Mouse (Mus musculus): ENCODE measurements around the gene Slc9b1. TPM values are rescaled to one million over a fixed set of nuclear protein-coding genes. Genes with fewer than 3 reads are reported as not detected.

The Slc9b1 gene
- polyA plus RNA-seq, 1 experiment, result not detected

DNA sequence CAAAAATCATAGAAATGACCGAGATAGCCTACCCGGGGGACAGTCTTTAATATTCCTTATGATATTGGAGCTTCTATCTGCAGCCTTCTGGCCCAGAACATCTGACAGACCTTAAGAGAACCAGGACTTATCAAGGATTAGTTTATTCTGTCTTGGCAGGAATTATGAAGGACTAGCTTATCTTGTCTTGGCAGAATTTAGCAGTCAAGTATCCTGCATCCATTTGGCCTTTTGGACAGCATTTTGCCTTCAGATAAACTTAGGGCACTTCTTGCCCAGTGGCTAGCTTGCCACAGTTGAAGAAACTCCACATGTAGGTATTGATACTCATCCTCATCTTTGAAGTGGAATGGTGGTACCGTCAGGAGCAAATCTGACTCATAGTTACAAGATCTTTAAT lies 4.0 kb downstream of the Slc9b1 start:
- Histone ChIP-seq H3K27me3 (ENCODE audit: control insufficient read depth, insufficient read depth, insufficient read length) (no peaks in the 10 kb centered on the region), H3K36me3 (ENCODE audit: control insufficient read depth, insufficient read depth) (no peaks in the 10 kb centered on the region), H3K79me2 (ENCODE audit: control insufficient read depth, insufficient read depth) (no peaks in the 10 kb centered on the region), H3ac (ENCODE audit: control insufficient read depth, insufficient read length, low read depth) (no peak overlapping the region), H3K79me3 (ENCODE audit: low read depth) (no peaks in the 10 kb centered on the region), H3K4me3 (ENCODE audit: insufficient read depth, poor library complexity, severe bottlenecking) (no peak overlapping the region)
- TF ChIP-seq USF1 (IDR thresholded peaks at IDR 0.05; ENCODE audit: low read depth) (no peak), MYOG (IDR thresholded peaks at IDR 0.05; ENCODE audit: control insufficient read depth, extremely low read depth, insufficient read length) (no peak), FOSL1 (IDR thresholded peaks at IDR 0.05; ENCODE audit: insufficient read depth, low read length, poor library complexity, severe bottlenecking) (no peak), CEBPB (IDR thresholded peaks at IDR 0.05; ENCODE audit: low read depth) (no peak), MAX (IDR thresholded peaks at IDR 0.05) (no peak), MYOD1 (IDR thresholded peaks at IDR 0.05; ENCODE audit: control insufficient read depth, insufficient read length, low read depth) (no peak), CTCF (IDR thresholded peaks at IDR 0.05; ENCODE audit: control insufficient read depth, insufficient read depth, insufficient read length) (no peak)

DNA sequence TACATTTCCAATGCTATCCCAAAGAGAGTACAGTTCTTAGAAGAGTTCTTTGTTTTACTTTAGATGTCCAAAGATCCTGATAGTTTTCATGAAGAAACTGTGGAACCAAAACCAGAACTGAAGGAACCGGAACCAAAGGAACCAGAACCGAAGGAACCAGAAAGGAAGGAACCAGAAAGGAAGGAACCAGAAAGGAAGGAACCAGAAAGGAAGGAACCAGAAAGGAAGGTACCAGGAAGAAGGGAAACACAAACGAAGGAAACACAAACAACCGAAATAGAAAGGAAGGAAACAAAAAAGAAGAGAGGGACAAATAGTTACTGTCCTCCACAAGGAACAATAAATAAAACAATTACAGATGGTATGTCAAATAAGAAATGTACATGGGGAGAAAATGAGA lies 9.6 kb downstream of the Slc9b1 start:
- Histone ChIP-seq H3ac (ENCODE audit: control insufficient read depth, insufficient read length, low read depth) (no peak overlapping the region), H3K4me3 (ENCODE audit: insufficient read depth, poor library complexity, severe bottlenecking) (no peak overlapping the region), H3K27me3 (ENCODE audit: control insufficient read depth, insufficient read depth, insufficient read length) (no peaks in the 10 kb centered on the region), H3K36me3 (ENCODE audit: control insufficient read depth, insufficient read depth) (no peaks in the 10 kb centered on the region), H3K79me2 (ENCODE audit: control insufficient read depth, insufficient read depth) (no peaks in the 10 kb centered on the region), H3K79me3 (ENCODE audit: low read depth) (no peaks in the 10 kb centered on the region)
- TF ChIP-seq CEBPB (IDR thresholded peaks at IDR 0.05; ENCODE audit: low read depth), result no peak
- no peak for TF ChIP-seq MYOD1 (IDR thresholded peaks at IDR 0.05; ENCODE audit: control insufficient read depth, insufficient read length, low read depth)
- TF ChIP-seq USF1 (IDR thresholded peaks at IDR 0.05; ENCODE audit: low read depth), result no peak
- no peak for TF ChIP-seq MYOG (IDR thresholded peaks at IDR 0.05; ENCODE audit: control insufficient read depth, extremely low read depth, insufficient read length)
- TF ChIP-seq FOSL1 (IDR thresholded peaks at IDR 0.05; ENCODE audit: insufficient read depth, low read length, poor library complexity, severe bottlenecking), result no peak
- no peak for TF ChIP-seq MAX (IDR thresholded peaks at IDR 0.05)
- no peak for TF ChIP-seq CTCF (IDR thresholded peaks at IDR 0.05; ENCODE audit: control insufficient read depth, insufficient read depth, insufficient read length)

DNA sequence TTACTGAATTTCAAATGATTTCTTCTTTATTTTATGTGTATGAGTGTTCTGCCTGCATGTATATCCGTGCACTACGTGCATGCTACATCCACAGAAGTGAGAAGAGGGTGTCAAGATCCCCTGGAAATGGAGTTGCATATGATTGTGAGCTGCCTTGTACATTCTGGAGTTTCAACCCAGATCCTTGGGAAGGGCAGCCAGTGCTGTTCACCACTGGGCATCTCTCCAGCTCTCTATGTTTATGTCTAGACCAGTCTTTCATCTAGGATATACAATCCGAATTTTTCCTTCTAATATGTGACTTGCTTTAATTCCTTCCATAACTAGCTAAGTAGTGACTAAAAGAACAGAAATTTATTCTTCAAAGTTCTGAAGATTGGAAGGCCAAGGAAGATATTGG lies 28.0 kb downstream of the Slc9b1 start:
- Histone ChIP-seq H3K79me2 (ENCODE audit: control insufficient read depth, insufficient read depth) (no peaks in the 10 kb centered on the region), H3ac (ENCODE audit: control insufficient read depth, insufficient read length, low read depth) (no peak overlapping the region), H3K36me3 (ENCODE audit: control insufficient read depth, insufficient read depth) (no peaks in the 10 kb centered on the region), H3K4me3 (ENCODE audit: insufficient read depth, poor library complexity, severe bottlenecking) (no peak overlapping the region), H3K79me3 (ENCODE audit: low read depth) (no peaks in the 10 kb centered on the region), H3K27me3 (ENCODE audit: control insufficient read depth, insufficient read depth, insufficient read length) (peaks cover 3% of the 10 kb centered on the region)
- TF ChIP-seq MAX (IDR thresholded peaks at IDR 0.05) (no peak), MYOG (IDR thresholded peaks at IDR 0.05; ENCODE audit: control insufficient read depth, extremely low read depth, insufficient read length) (no peak), CTCF (IDR thresholded peaks at IDR 0.05; ENCODE audit: control insufficient read depth, insufficient read depth, insufficient read length) (no peak), MYOD1 (IDR thresholded peaks at IDR 0.05; ENCODE audit: control insufficient read depth, insufficient read length, low read depth) (no peak), USF1 (IDR thresholded peaks at IDR 0.05; ENCODE audit: low read depth) (no peak), CEBPB (IDR thresholded peaks at IDR 0.05; ENCODE audit: low read depth) (no peak)

DNA sequence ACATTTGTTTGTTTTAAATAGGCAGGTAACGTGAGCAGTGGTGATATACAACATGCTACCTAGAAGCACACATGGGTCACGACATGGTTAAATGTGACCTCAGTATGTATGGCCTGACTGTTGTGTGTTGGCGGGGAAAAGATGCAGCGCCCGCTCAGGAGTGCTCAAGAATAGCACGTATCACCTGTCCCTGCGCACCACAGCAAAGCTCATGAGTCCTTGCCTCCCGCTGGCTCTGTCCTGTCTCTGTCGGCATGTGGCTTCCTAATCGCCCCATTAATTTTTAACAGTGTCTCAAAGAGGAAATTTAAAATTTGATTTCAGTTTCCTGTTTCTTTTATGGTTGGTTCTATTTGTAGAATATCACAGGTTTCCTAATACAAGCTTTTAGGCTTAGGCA lies 29.6 kb downstream of the Slc9b1 start:
- no peaks in the 10 kb centered on the region for H3K79me3 ChIP-seq (ENCODE audit: low read depth)
- no peak for TF ChIP-seq CEBPB (IDR thresholded peaks at IDR 0.05; ENCODE audit: low read depth)
- TF ChIP-seq FOSL1 (IDR thresholded peaks at IDR 0.05; ENCODE audit: insufficient read depth, low read length, poor library complexity, severe bottlenecking), result no peak
- no peak for TF ChIP-seq MYOG (IDR thresholded peaks at IDR 0.05; ENCODE audit: control insufficient read depth, extremely low read depth, insufficient read length)
- TF ChIP-seq USF1 (IDR thresholded peaks at IDR 0.05; ENCODE audit: low read depth), result no peak
- TF ChIP-seq CTCF (IDR thresholded peaks at IDR 0.05; ENCODE audit: control insufficient read depth, insufficient read depth, insufficient read length), result no peak
- no peak for TF ChIP-seq MYOD1 (IDR thresholded peaks at IDR 0.05; ENCODE audit: control insufficient read depth, insufficient read length, low read depth)
- TF ChIP-seq MAX (IDR thresholded peaks at IDR 0.05), result no peak
- no peak overlapping the region for H3ac ChIP-seq (ENCODE audit: control insufficient read depth, insufficient read length, low read depth)

DNA sequence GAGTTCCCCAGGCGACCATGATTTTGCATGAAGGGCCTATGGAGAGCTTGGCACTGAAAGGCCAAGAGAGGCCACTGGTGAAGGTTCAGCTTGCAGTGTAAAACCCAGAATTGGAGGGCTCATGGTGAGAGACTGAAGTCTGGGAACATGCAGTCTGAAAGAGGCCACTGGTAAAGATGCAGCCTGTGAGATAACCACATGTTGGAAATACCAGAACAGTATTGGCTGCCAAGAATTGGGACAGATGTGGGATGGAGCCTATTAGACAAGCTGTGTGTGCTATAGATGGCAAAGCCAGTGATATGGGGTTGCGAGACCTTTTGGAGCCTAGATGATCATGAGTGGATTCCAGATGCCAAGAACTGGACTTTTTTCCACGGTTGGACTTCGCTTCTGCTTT lies 32.0 kb downstream of the Slc9b1 start:
- Histone ChIP-seq H3K36me3 (ENCODE audit: control insufficient read depth, insufficient read depth) (no peaks in the 10 kb centered on the region), H3K79me2 (ENCODE audit: control insufficient read depth, insufficient read depth) (no peaks in the 10 kb centered on the region), H3K79me3 (ENCODE audit: low read depth) (no peaks in the 10 kb centered on the region), H3K27me3 (ENCODE audit: control insufficient read depth, insufficient read depth, insufficient read length) (peaks cover 3% of the 10 kb centered on the region), H3ac (ENCODE audit: control insufficient read depth, insufficient read length, low read depth) (no peak overlapping the region), H3K4me3 (ENCODE audit: insufficient read depth, poor library complexity, severe bottlenecking) (no peak overlapping the region)
- TF ChIP-seq CEBPB (IDR thresholded peaks at IDR 0.05; ENCODE audit: low read depth) (no peak), FOSL1 (IDR thresholded peaks at IDR 0.05; ENCODE audit: insufficient read depth, low read length, poor library complexity, severe bottlenecking) (no peak), USF1 (IDR thresholded peaks at IDR 0.05; ENCODE audit: low read depth) (no peak), MYOD1 (IDR thresholded peaks at IDR 0.05; ENCODE audit: control insufficient read depth, insufficient read length, low read depth) (no peak), MYOG (IDR thresholded peaks at IDR 0.05; ENCODE audit: control insufficient read depth, extremely low read depth, insufficient read length) (no peak), MAX (IDR thresholded peaks at IDR 0.05) (no peak), CTCF (IDR thresholded peaks at IDR 0.05; ENCODE audit: control insufficient read depth, insufficient read depth, insufficient read length) (no peak)

More for the DNA sequence above, 29.6 kb downstream of the Slc9b1 start:
- Histone ChIP-seq H3K36me3 (ENCODE audit: control insufficient read depth, insufficient read depth) (no peaks in the 10 kb centered on the region), H3K4me3 (ENCODE audit: insufficient read depth, poor library complexity, severe bottlenecking) (no peak overlapping the region), H3K27me3 (ENCODE audit: control insufficient read depth, insufficient read depth, insufficient read length) (peaks cover 3% of the 10 kb centered on the region), H3K79me2 (ENCODE audit: control insufficient read depth, insufficient read depth) (no peaks in the 10 kb centered on the region)

DNA sequence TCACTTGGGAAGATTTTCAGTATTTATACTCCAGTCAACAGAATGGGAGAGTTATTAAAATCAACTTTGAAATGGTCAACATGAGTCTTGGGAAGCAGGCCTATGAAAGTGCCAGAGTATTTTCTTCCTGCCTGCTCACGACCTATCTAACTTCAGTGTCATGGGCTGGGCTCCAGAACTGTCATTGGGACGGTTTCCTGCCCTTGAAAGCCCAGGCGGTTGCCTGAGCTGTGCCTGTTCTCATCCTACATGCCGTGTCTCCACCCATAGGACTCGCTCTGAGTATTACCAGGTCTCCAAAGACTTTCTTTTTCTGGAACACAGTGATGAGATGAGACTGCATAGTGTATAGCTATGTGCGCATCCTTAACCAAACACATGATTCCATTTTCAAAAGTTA lies 45.4 kb downstream of the Slc9b1 start:
- Histone ChIP-seq H3K79me3 (ENCODE audit: low read depth) (no peaks in the 10 kb centered on the region), H3K79me2 (ENCODE audit: control insufficient read depth, insufficient read depth) (no peaks in the 10 kb centered on the region), H3K27me3 (ENCODE audit: control insufficient read depth, insufficient read depth, insufficient read length) (no peaks in the 10 kb centered on the region), H3ac (ENCODE audit: control insufficient read depth, insufficient read length, low read depth) (no peak overlapping the region), H3K36me3 (ENCODE audit: control insufficient read depth, insufficient read depth) (no peaks in the 10 kb centered on the region), H3K4me3 (ENCODE audit: insufficient read depth, poor library complexity, severe bottlenecking) (no peak overlapping the region)
- TF ChIP-seq FOSL1 (IDR thresholded peaks at IDR 0.05; ENCODE audit: insufficient read depth, low read length, poor library complexity, severe bottlenecking) (no peak), MYOD1 (IDR thresholded peaks at IDR 0.05; ENCODE audit: control insufficient read depth, insufficient read length, low read depth) (no peak), USF1 (IDR thresholded peaks at IDR 0.05; ENCODE audit: low read depth) (no peak), CEBPB (IDR thresholded peaks at IDR 0.05; ENCODE audit: low read depth) (no peak), MAX (IDR thresholded peaks at IDR 0.05) (no peak), MYOG (IDR thresholded peaks at IDR 0.05; ENCODE audit: control insufficient read depth, extremely low read depth, insufficient read length) (no peak), CTCF (IDR thresholded peaks at IDR 0.05; ENCODE audit: control insufficient read depth, insufficient read depth, insufficient read length) (no peak)

All from C2C12 (cell line).